In the genomic region with DNA sequence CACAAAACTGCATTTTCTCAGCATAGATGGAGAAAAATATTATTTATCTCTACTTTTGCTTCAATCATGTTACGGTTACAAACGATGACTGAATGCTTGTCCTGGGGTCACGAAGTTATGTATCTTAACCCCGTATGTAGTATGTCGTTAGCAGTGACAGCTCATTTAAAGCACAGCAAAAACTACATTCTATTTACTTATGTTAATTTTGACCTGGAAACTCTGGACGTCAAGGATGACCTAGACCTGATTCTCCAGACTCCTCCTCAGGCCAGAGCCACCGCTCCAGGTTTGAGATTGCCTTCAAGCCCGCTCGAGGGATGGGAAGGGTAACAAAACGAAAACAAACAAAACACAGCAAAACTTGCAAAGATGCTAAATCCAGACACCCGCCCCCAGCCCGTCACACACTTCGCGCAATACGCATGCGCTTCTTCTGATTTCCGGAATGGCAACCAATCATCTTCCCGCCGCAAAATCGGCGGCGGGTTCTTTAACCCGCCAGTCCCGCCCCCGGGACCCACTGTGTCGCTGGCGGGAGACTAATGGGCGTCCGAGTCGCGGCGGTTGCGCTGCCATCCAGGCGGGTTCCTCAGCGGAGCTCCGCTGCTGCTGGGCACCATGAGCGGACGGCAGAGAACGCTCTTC, we compare ENCODE assay signal across 8 mouse cellular contexts. TPM values are rescaled to one million over a fixed set of nuclear protein-coding genes. Genes with fewer than 3 reads are reported as not detected.
DNase-seq lines count a peak whose midpoint lies in the region; ATAC-seq lines count a peak whose summit lies in the region.

A gene (plus strand): TSS at position 519 of the 648 bp plus-strand sequence.

- H3K36me3 ChIP-seq in lung, embryonic 16.5 days (ENCODE audit: control insufficient read depth, insufficient read depth, low read length): no peaks in the 10 kb centered on the region; the same call in 1 of the 2 replicates

- H3K4me3 ChIP-seq in lung, embryonic 16.5 days (ENCODE audit: low read length): peak within 1 kb of the TSS; percentile 73

- peak within 1 kb of the TSS; percentile 95 for H3K4me2 ChIP-seq in lung, embryonic 16.5 days (ENCODE audit: low read depth, low read length)

- WGBS in lung, embryonic 16.5 days: 1% methylated on average over 39 of the region's 39 CpGs

- peak; percentile 69 to 70 for ATAC-seq in hematopoietic stem cell, adult 5-6 weeks (replicated peaks in 1 of 2; ENCODE audit: insufficient read depth in 1 of 2, low FRiP score in 2 of 2, low TSS enrichment in 1 of 2, low read depth in 1 of 2, poor library complexity in 2 of 2, severe bottlenecking in 2 of 2)
- peak; percentile 45 for ATAC-seq in lung, embryonic 16.5 days (ENCODE audit: low read depth)

- H3K27me3 ChIP-seq in lung, embryonic 16.5 days (ENCODE audit: control insufficient read depth, insufficient read depth, low read depth, low read length): no peaks in the 10 kb centered on the region

- DNase-seq in MEL-GATA-1-ER (ENCODE audit: extremely low read depth, low read depth): peak; percentile 88
- DNase-seq in cerebellum, adult 8-10 months: peak; percentile 84
- DNase-seq in forelimb bud, embryonic 11.5 days (ENCODE audit: low read depth, low spot score): peak; percentile 93
- peak; percentile 79 for DNase-seq in layer of hippocampus, adult 9-10 months (ENCODE audit: low spot score)
- DNase-seq in ovary, postnatal 10 days (ENCODE audit: low spot score): peak; percentile 71
- peak; percentile 85 to 88 for DNase-seq in thymus, postnatal 10 days (ENCODE audit: low spot score in 2 of 2)

- H3K9me3 ChIP-seq in lung, embryonic 16.5 days (ENCODE audit: control insufficient read depth, low read length): no peaks in the 10 kb centered on the region

- peaks cover 20% of the 10 kb centered on the region for H3K4me1 ChIP-seq in lung, embryonic 16.5 days (replicated peaks; ENCODE audit: control insufficient read depth, insufficient read depth, low read length)

- H3K9ac ChIP-seq in lung, embryonic 16.5 days (ENCODE audit: low read length): peak within 1 kb of the TSS; percentile 87

- H3K27ac ChIP-seq in lung, embryonic 16.5 days (ENCODE audit: low read length): peak within 1 kb of the TSS; percentile 83

RNA-seq across cellular contexts. Expression of the gene that starts here (rescaled TPM):
- 11.5 and 36.2 TPM in 2 replicates for total RNA-seq in hematopoietic stem cell, adult 5-6 weeks (2017)
- polyA plus RNA-seq in lung, embryonic 16.5 days (2015; fragmentation: Nextera tagmentation; extraction: Ambion mirVana): 6.3 and 7.9 TPM in 2 replicates

Comparison
In these comparisons a context has a peak if more than half of its experiments do, and no peak if none do; other contexts are left out.
1. Peak in every context shown above with its lines: DNase-seq, ATAC-seq, H3K4me3 ChIP-seq and H3K27ac ChIP-seq.